Mouse (Mus musculus): Measurements from ENCODE around the gene Ankrd34c. TPM values are rescaled to one million over a fixed set of nuclear protein-coding genes. Genes with fewer than 3 reads are reported as not detected.

Gene Ankrd34c
- not detected for polyA plus RNA-seq (2014; fragmentation: Illumina TruSeq; extraction: RNeasy Lipid Tissue Mini Kit (QIAGEN cat#74804); ENCODE audit: low read depth, low replicate concordance)

GRCm38 (mm10) chr9:89738295-89738694 lies at the start of gene Ankrd34c:
Gene Ankrd34c (minus strand): TSS chr9:89738475.

GRCm38 (mm10) chr9:89704265-89705196 lies 33.7 kb downstream of the Ankrd34c start, which contains the start of gene Tmed3:
Gene Tmed3 (minus strand): TSS chr9:89705068.

Other genes starting within 250 kb of the Ankrd34c start
- gene Minar1, start 115.3 kb downstream of the Ankrd34c start, polyA plus RNA-seq (2014; fragmentation: Illumina TruSeq; extraction: RNeasy Lipid Tissue Mini Kit (QIAGEN cat#74804); ENCODE audit: low read depth, low replicate concordance), result not detected
- gene Tmed3, start 33.4 kb downstream of the Ankrd34c start, polyA plus RNA-seq (2014; fragmentation: Illumina TruSeq; extraction: RNeasy Lipid Tissue Mini Kit (QIAGEN cat#74804); ENCODE audit: low read depth, low replicate concordance), result 21.4 TPM
- gene Rasgrf1, start 171.4 kb upstream of the Ankrd34c start, polyA plus RNA-seq (2014; fragmentation: Illumina TruSeq; extraction: RNeasy Lipid Tissue Mini Kit (QIAGEN cat#74804); ENCODE audit: low read depth, low replicate concordance), result 10.7 TPM